Mouse (Mus musculus) spleen, postnatal 4 days (tissue): ENCODE results near the gene 4930524B15Rik.
"Not testable (repeated sequence)": the region's sequence is repeated elsewhere in the genome, so short reads cannot be mapped to it uniquely, and the experiment has no call there.

Experiments used
- DNase-seq, 2 experiments: peaks; one replicate each; pipeline ENCODE4 v3.0.0; 2022; ENCODE audit warnings: low spot score in 2 of 2

4930524B15Rik gene

GRCm38 (mm10) chr11:31984786-31985185 lies 19.4 kb downstream of the 4930524B15Rik start:
- no peak for DNase-seq

GRCm38 (mm10) chr11:31992535-31992934 lies 27.1 kb downstream of the 4930524B15Rik start:
- no peak for DNase-seq

GRCm38 (mm10) chr11:31999716-32000115 lies 34.3 kb downstream of the 4930524B15Rik start:
- no peak for DNase-seq

GRCm38 (mm10) chr11:32000281-32000680 lies 34.9 kb downstream of the 4930524B15Rik start, which contains the start of gene Nsg2:
TSS of gene Nsg2 (plus strand) at chr11:32000463.
- DNase-seq: peak; percentile 50 to 76

GRCm38 (mm10) chr11:32001181-32001910 lies 36.0 kb downstream of the 4930524B15Rik start:
- DNase-seq: no peak

- DNase-seq: no peak
Observed at GRCm38 (mm10) chr11:32002670-32003072, 37.3 kb downstream of the 4930524B15Rik start.

- not testable (repeated sequence) for DNase-seq
Observed at GRCm38 (mm10) chr11:32008049-32008448, 42.7 kb downstream of the 4930524B15Rik start.

- no peak for DNase-seq
Observed at GRCm38 (mm10) chr11:32008852-32009251, 43.5 kb downstream of the 4930524B15Rik start.

GRCm38 (mm10) chr11:32009961-32010662 lies 44.7 kb downstream of the 4930524B15Rik start:
- DNase-seq: no peak

- DNase-seq: peak in 1 of 2 experiments; percentile 19
Observed at GRCm38 (mm10) chr11:32010663-32010970, 45.2 kb downstream of the 4930524B15Rik start.

GRCm38 (mm10) chr11:32011867-32012603 lies 46.6 kb downstream of the 4930524B15Rik start:
- no peak for DNase-seq

GRCm38 (mm10) chr11:32013014-32013427 lies 47.6 kb downstream of the 4930524B15Rik start:
- no peak for DNase-seq

GRCm38 (mm10) chr11:32013561-32013960 lies 48.2 kb downstream of the 4930524B15Rik start:
- no peak for DNase-seq

- DNase-seq: no peak
Observed at GRCm38 (mm10) chr11:32018201-32018600, 52.8 kb downstream of the 4930524B15Rik start.

- DNase-seq: no peak
Observed at GRCm38 (mm10) chr11:32020031-32020965, 54.9 kb downstream of the 4930524B15Rik start.

GRCm38 (mm10) chr11:32026634-32027033 lies 61.2 kb downstream of the 4930524B15Rik start:
- no peak for DNase-seq

- no peak for DNase-seq
Observed at GRCm38 (mm10) chr11:32027474-32028342, 62.3 kb downstream of the 4930524B15Rik start.

- DNase-seq: no peak
Observed at GRCm38 (mm10) chr11:32028605-32029004, 63.2 kb downstream of the 4930524B15Rik start.
